Mouse (Mus musculus): ENCODE data around the gene Ptprr. TPM values are rescaled to one million over a fixed set of nuclear protein-coding genes. Genes with fewer than 3 reads are reported as not detected.

The Ptprr gene
- polyA plus RNA-seq, 1 experiment, result 16.1 TPM

GRCm38 (mm10) chr10:116115881-116116677 lies 98.1 kb downstream of the Ptprr start:
- DNase-seq (ENCODE audit: extremely low spot score in 1 of 2, low spot score in 1 of 2), result peak in 1 of 2 experiments; percentile 41

GRCm38 (mm10) chr10:116117060-116117459 lies 99.0 kb downstream of the Ptprr start:
- peak; percentile 52 to 68 for DNase-seq (ENCODE audit: extremely low spot score in 1 of 2, low spot score in 1 of 2)

GRCm38 (mm10) chr10:116121463-116121862 lies 103.5 kb downstream of the Ptprr start:
- no peak for DNase-seq (ENCODE audit: extremely low spot score in 1 of 2, low spot score in 1 of 2)

GRCm38 (mm10) chr10:116123808-116124207 lies 105.8 kb downstream of the Ptprr start:
- DNase-seq (ENCODE audit: extremely low spot score in 1 of 2, low spot score in 1 of 2), result no peak

DNA sequence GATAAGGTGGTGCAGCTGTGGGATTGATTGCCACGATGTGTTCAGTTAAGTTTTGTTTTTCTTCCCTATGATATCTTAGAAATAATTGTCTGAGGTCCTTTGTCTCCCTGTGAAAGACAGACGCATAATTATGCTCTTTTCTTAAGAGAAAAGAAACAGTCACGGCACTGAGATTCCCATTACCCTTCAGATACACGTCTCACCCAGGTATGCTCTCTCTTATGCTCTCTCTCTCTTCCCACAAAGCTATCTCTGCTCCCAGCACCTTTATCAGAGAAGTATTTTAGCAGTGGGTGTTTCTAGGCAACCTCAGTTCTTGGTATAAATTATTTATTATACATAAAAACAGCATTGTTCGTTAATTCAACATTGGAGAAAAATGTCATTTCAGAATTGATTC lies 107.4 kb downstream of the Ptprr start:
- DNase-seq (ENCODE audit: extremely low spot score in 1 of 2, low spot score in 1 of 2), result no peak

GRCm38 (mm10) chr10:116130401-116130800 lies 112.4 kb downstream of the Ptprr start:
- DNase-seq (ENCODE audit: extremely low spot score in 1 of 2, low spot score in 1 of 2), result no peak

- no peak for DNase-seq (ENCODE audit: extremely low spot score in 1 of 2, low spot score in 1 of 2)
Measured at GRCm38 (mm10) chr10:116131223-116131622, 113.2 kb downstream of the Ptprr start.

GRCm38 (mm10) chr10:116132233-116132632 lies 114.2 kb downstream of the Ptprr start:
- DNase-seq (ENCODE audit: extremely low spot score in 1 of 2, low spot score in 1 of 2), result peak; percentile 35 to 72

DNA sequence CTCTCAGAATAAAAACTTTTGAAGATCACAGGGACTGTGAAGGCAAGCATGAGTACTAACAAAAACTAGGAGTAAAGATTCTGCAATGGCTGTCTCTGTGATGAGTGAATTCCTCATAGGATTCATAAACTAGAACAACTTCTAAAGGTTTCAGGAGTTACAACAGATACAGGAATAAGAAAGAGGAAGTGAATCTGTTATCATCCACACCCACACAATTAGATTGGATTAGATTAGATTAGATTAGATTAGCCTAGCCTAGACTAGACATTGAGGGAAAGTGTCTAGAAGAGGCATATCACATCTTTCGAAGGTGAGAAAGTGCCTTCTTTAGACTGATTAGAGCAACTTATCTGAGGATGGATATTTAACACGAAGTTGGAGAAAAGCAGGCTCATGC lies 117.2 kb downstream of the Ptprr start:
- no peak for DNase-seq (ENCODE audit: extremely low spot score in 1 of 2, low spot score in 1 of 2)

DNA sequence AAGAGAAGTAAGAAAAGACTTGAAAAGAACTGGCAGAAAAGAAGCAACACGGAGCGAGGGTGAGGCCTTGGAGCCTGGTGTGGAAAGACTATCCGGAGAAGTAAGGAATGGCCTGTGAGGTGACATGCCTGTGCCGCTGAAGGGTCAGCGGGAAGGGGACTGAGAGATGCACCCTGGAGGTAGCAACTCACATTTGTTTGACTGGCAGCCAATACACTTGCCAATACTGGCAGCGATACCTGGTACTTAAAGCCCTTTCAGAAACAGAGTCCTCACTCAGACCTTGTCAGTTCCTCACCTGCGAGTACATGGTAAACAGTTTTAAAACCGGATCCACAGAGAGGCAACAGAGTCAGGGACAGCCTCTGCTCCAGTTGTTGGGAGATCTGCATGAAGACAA lies 122.2 kb downstream of the Ptprr start:
- DNase-seq (ENCODE audit: extremely low spot score in 1 of 2, low spot score in 1 of 2), result no peak

DNA sequence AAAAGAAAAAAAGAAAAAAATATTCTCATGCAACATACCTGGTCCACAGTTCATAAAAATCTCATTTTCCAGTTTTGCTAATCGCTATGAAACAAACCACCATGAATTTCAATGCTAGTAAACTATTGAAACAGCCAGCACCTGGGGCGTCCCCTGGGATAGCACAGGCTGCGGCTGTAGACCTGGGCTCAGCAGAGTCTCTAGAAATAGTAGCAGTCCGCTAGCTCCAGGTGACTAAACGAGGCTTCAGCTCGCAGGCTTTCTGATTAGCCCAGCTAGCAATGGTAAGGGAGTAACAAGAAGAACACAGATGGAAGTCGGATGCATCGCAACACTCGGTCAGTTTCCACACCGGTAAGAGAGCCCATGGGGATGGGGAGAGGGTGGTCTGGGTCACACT lies 125.7 kb downstream of the Ptprr start:
- DNase-seq (ENCODE audit: extremely low spot score in 1 of 2, low spot score in 1 of 2), result no peak

- DNase-seq (ENCODE audit: extremely low spot score in 1 of 2, low spot score in 1 of 2), result no peak
Measured at GRCm38 (mm10) chr10:116146091-116146490, 128.1 kb downstream of the Ptprr start.

DNA sequence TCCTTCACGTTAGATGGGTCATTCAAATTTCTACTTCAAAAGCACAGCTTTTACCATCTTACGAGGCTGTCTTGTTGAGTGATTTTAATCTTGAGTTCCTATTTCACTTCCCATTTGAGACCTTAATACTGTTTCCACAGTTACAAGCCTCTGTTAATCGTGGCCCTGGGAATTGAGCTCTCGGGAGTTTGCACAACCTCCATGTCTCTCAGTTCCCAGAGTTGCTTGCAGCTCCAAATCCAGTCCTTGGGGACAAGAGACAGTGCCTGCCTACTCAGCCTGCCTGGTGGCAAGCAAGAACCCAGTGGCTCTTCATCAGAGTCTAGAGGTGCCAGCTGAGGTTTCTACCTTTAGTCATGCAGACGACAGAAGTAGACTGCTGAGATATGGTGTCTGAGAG lies 136.7 kb downstream of the Ptprr start:
- no peak for DNase-seq (ENCODE audit: extremely low spot score in 1 of 2, low spot score in 1 of 2)

GRCm38 (mm10) chr10:116156699-116157098 lies 138.7 kb downstream of the Ptprr start:
- no peak for DNase-seq (ENCODE audit: extremely low spot score in 1 of 2, low spot score in 1 of 2)

DNA sequence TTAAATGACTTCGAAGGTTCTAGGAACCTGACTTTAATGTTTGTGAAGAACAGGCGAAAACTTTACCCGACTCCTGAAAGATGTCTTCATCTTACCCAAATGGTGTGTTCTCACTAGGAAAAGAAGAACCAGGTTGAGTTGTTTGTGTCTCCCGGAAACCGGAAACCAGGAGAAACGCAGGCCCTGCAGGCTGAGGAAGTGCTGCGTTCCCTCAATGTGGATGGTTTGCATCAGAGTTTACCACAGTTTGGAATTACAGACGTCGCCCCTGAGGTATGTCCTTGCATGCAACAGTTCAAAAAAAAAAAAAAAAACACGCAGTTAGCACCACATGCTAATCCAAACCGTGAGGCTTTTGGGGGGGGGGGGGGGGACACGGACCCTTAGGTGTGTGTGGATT lies 144.3 kb downstream of the Ptprr start:
- no peak for DNase-seq (ENCODE audit: extremely low spot score in 1 of 2, low spot score in 1 of 2)

GRCm38 (mm10) chr10:116175324-116175883 lies 157.4 kb downstream of the Ptprr start:
- no peak for DNase-seq (ENCODE audit: extremely low spot score in 1 of 2, low spot score in 1 of 2)

DNA sequence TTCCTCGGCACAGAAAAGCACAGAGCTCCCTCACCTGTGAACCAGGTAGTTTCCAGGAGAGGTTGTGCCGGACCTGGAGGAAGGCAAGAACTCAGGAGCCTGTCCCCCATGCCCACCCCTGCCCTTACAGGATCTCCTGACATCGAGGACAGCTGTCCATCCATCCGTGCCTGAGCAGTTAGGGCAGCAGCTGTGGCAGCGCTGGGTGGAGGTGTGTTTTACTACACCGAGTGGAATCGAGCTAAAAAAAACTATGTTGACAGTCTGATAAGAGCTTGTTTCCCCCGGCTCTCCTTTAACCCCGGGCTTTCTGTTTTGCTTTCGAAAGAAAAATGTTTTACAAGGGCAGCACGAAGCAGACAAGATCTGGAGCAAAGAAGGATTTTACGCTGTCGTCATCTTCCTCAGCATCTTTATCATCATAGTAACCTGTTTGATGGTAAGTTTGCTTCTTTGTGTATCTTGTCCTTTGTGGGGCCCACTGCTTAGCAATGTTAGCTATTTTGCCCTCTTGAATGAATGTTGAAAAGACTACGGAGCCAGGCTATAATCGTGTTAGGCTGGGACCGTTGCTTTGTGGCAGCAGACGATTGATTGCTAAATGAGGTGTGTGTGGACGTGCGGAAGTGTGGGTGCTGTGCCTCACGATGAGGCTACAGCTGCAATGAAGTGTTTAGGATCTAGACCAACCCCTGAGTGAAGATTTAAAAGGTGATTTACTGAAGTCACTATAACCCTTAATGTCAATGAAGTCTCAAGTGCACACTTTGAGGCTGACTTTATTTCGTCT lies 159.6 kb downstream of the Ptprr start:
- no peak for DNase-seq (ENCODE audit: extremely low spot score in 1 of 2, low spot score in 1 of 2)

GRCm38 (mm10) chr10:116181235-116181634 lies 163.2 kb downstream of the Ptprr start:
- DNase-seq (ENCODE audit: extremely low spot score in 1 of 2, low spot score in 1 of 2), result no peak

GRCm38 (mm10) chr10:116182221-116182620 lies 164.2 kb downstream of the Ptprr start:
- DNase-seq (ENCODE audit: extremely low spot score in 1 of 2, low spot score in 1 of 2), result peak; percentile 36 to 76

DNA sequence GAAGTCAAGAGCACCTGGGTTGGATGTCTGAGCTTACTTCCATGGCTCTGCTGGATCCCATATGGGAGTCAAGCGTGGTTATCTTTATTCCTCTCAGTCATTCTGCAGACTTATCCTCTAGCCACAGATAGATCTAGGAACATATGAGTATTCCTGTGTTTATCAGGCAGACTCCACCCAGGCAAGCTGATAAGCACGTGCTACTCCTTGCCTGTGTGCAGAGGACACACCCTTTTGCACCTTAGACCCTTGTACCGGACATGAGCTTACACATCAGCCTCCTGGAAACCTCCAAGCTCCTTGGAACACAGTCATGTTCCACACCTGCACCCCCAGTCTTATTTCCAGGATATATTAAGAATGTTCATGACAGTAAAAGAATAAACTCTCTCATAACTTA lies 165.2 kb downstream of the Ptprr start:
- DNase-seq (ENCODE audit: extremely low spot score in 1 of 2, low spot score in 1 of 2), result no peak

DNA sequence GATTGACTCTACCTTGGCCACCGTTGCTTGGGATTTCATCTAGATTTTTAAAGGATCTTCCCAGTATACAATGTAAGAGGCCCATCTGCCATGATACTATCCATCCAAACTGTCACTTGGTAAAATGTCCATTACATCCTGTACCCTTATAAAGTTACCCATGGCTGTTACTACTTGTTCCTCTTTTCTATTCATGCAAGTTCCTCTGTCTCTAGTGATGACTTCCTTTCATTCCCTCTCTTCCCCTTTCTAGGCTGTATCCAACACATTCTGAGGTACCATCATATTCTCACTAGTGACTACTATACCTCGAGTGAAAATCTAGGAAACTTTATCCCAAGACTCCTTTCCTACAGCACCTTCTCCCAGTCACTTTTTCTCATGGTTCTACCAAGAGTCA lies 173.7 kb downstream of the Ptprr start:
- no peak for DNase-seq (ENCODE audit: extremely low spot score in 1 of 2, low spot score in 1 of 2)

- DNase-seq (ENCODE audit: extremely low spot score in 1 of 2, low spot score in 1 of 2), result no peak
Measured at GRCm38 (mm10) chr10:116192293-116192692, 174.3 kb downstream of the Ptprr start.

All from frontal cortex, adult 2 months (tissue).